Mouse (Mus musculus) midbrain, postnatal 0 days (tissue): ENCODE measurements around the gene Lrrc58. TPM values are rescaled to one million over a fixed set of nuclear protein-coding genes. Genes with fewer than 3 reads are reported as not detected.

Experiments used
- ATAC-seq: fragments of 200-750 bp; cut with Nextera tagmentation; 2 replicates; pipeline ENCODE4 v1.8.0; 2017; ENCODE audit warnings: moderate number of reproducible peaks, mild to moderate bottlenecking, moderate TSS enrichment, moderate library complexity; ENCODE audit not compliant: low FRiP score
- DNase-seq: peaks from one replicate; pipeline ENCODE4 v3.0.0-alpha.2; 2015; ENCODE audit warnings: low spot score
- H3K27ac ChIP-seq: fragments of 300-500 bp; sonication (generic); 2 replicates; pipeline ENCODE4 v1.5.1; 2014; ENCODE audit warnings: low read depth, mild to moderate bottlenecking, low read length, mixed read lengths
- H3K27me3 ChIP-seq: fragments of 300-500 bp; sonication (generic); 2 replicates; pipeline ENCODE4 v1.6.1; 2014; ENCODE audit warnings: low read length, control low read depth, mixed read lengths; ENCODE audit not compliant: insufficient read depth
- H3K36me3 ChIP-seq: fragments of 300-500 bp; sonication (generic); 2 replicates; pipeline ENCODE4 v1.6.1; 2014; ENCODE audit warnings: low read length, control low read depth, mixed read lengths; ENCODE audit not compliant: insufficient read depth
- H3K4me1 ChIP-seq: fragments of 300-500 bp; sonication (generic); 2 replicates; pipeline ENCODE4 v1.6.1; 2014; ENCODE audit warnings: mild to moderate bottlenecking, control low read depth, antibody characterized with exemption, low read length, mixed read lengths; ENCODE audit not compliant: insufficient read depth
- H3K4me2 ChIP-seq: fragments of 300-500 bp; sonication (generic); 2 replicates; pipeline ENCODE4 v1.6.1; 2014; ENCODE audit warnings: low read depth, mild to moderate bottlenecking, low read length, mixed read lengths; ENCODE audit not compliant: poor library complexity, severe bottlenecking
- H3K4me3 ChIP-seq: fragments of 300-500 bp; sonication (generic); 2 replicates; pipeline ENCODE4 v1.5.1; 2014; ENCODE audit warnings: low read depth, mild to moderate bottlenecking, low read length, moderate library complexity
- H3K9ac ChIP-seq: fragments of 300-500 bp; sonication (generic); replicated peaks from 2 replicates; pipeline ENCODE4 v1.6.1; 2014; ENCODE audit warnings: mild to moderate bottlenecking, low read length, moderate library complexity, mixed read lengths; ENCODE audit not compliant: poor library complexity, severe bottlenecking
- H3K9me3 ChIP-seq: fragments of 300-500 bp; sonication (generic); 2 replicates; pipeline ENCODE4 v1.6.1; 2016; ENCODE audit warnings: low read length, control low read depth
- CTCF ChIP-seq: IDR thresholded peaks from 2 replicates; pipeline ENCODE4 v1.5.1; 2016; ENCODE audit warnings: antibody characterized with exemption, mild to moderate bottlenecking
- WGBS: fragments of 180-500 bp; shearing (Covaris S2); extraction: QIAGEN DNeasy Blood & Tissue Kit; methylation state at CpG from one replicate; pipeline ENCODE4 v1.1.7; 2014; 5-methylcytosine and 5-hydroxymethylcytosine counted together
- polyA plus RNA-seq: library from polyadenylated mRNA; unstranded; fragments of >200 nt; fragmentation: Nextera tagmentation; extraction: Ambion mirVana; gene quantifications from 2 replicates; pipeline ENCODE4 v1.2.1, GENCODE M21; 2015
- total RNA-seq: library from RNA; depleted of rRNA; stranded (reverse); fragments of >200 nt; gene quantifications from 2 replicates; pipeline ENCODE4 v1.2.3, GENCODE M21; 2014

Lrrc58 gene
- total and polyA plus RNA-seq, 2 experiments from 2014 or later: 46.1 to 88.2 TPM

DNA sequence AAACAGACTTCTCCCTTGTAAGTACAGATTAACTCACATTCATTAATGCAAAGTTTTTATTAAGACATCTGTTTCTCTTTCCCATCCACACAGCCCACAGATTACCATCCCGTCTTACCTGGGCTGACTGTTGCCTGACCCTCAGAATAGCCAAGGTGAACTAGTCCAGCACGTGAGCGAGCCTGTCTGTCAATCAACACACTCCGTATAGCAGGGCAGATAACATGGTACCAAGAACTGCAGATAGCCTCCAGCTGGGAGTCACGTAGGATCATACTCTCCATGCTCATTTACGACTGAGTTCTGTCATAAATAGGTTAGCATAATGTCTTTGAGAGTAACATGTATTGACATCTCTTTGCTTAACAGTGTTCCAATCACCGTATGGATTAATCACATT is 7.2 kb upstream of the Lrrc58 start, which contains the start of gene Gm36028:
Gm36028 (minus strand) TSS at position 118 of the 400 bp plus-strand sequence.
- no peak within 1 kb of the TSS for H3K9ac ChIP-seq
- no peak within 1 kb of the TSS for H3K4me3 ChIP-seq
- no peak within 1 kb of the TSS for H3K4me2 ChIP-seq
- no peak for ATAC-seq
- H3K9me3 ChIP-seq: no peaks in the 10 kb centered on the region
- TF ChIP-seq CTCF: no peak
- WGBS: 86% methylated on average over 7 of the region's 7 CpGs
- no peak for DNase-seq
- H3K27me3 ChIP-seq: no peaks in the 10 kb centered on the region
- no peaks in the 10 kb centered on the region for H3K4me1 ChIP-seq
- no peaks in the 10 kb centered on the region for H3K36me3 ChIP-seq
- no peak within 1 kb of the TSS for H3K27ac ChIP-seq

DNA sequence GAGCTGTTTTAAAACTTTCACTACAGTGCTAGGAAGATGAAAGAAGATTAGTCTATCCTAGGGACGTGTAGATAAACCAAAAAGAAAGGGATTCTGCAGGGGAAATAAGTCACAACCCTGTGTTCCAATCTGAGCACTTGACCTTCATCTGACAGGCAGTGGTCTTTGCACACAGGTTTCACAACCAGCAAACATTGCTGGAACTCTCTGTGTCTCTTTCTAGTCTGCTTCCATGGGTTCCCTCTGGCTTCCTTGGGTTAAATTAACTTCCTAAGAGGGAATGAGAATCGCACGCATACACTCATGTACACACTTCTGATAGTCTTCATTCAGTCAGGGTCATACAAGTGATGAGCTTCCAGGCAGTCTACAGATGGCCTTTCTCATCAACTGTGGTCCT is 4.3 kb upstream of the Lrrc58 start:
- Histone ChIP-seq H3K9me3 (no peaks in the 10 kb centered on the region), H3K4me3 (no peak overlapping the region), H3K36me3 (no peaks in the 10 kb centered on the region), H3K27ac (no peak overlapping the region), H3K27me3 (no peaks in the 10 kb centered on the region), H3K4me2 (no peak overlapping the region), H3K4me1 (no peaks in the 10 kb centered on the region), H3K9ac (no peak overlapping the region)
- TF ChIP-seq CTCF: no peak
- no peak for DNase-seq
- 80% methylated on average over 3 of the region's 3 CpGs for WGBS
- no peak for ATAC-seq

DNA sequence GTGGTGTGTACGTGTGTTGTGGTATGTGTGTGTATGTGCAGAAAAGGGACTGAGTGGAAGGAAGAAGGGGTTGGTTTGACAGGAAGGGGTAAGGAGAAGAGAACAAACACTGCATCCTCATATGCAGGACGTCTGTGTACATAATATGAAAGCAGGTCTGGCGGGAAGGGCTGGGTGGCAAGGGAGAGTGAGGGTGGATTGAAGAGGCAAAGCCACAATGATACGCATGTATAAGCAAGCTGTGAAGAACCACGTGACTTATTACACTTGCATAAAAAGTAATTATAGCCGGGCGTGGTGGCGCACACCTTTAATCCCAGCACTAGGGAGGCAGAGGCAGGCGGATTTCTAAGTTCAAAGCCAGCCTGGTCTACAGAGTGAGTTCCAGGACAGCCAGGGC is 2.3 kb upstream of the Lrrc58 start:
- 88% methylated on average over 9 of the region's 9 CpGs for whole genome bisulfite sequencing
- TF ChIP-seq CTCF: no peak
- H3K27ac ChIP-seq: no peak overlapping the region

DNA sequence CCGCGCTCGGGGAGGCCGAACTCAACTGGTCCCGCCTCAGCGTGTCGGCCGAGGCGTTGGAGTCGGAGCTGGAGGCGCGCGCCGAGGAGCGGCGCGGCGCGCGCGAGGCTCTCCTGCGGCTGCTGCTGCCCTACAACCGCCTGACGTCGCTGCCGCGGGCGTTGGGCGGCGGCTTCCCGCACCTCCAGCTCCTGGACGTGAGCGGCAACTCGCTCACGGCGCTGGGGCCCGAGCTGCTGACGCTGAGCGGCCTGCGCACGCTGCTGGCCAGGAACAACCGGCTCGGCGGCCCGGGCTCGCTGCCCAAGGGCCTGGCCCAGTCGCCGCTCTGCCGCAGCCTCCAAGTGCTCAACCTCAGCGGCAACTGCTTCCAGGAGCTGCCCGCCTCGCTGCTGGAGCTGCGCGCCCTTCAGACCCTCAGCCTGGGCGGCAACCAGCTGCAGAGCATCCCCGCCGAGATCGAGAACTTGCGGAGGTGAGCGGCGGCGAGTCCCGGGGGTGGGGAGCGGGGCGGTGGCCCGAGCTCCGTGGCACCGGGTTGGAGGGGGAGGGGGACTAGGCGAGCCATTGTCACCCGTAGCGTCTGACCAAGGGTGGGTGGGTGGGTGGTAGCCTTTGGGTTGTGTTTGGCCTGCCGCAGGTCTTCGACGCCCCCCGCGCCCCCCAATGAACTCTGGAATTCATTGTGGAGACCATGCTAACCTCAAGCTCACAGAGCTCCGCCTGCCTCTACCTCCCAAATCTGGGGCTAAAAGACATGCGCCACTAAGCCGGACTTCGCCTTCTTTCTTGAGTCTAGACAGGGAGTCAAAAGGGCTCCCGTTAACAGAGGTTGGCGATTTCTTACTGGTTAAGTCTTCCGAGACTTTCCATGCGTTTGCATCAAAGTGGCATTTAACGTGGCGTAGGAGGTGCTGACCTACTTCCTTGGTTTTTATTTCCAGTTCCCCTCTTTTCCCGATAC is 599 bp downstream of the Lrrc58 start:
- ATAC-seq (peak; percentile 79), DNase-seq (peak; percentile 45)
- TF ChIP-seq CTCF: 0 out of 2 replicates have a peak, but pooled peaks have one; percentile 2
- Histone ChIP-seq H3K9me3 (no peaks in the 10 kb centered on the region), H3K36me3 (no peaks in the 10 kb centered on the region), H3K4me2 (peak overlapping the region; percentile 69), H3K4me3 (peak overlapping the region; percentile 73), H3K27me3 (no peaks in the 10 kb centered on the region), H3K9ac (peak overlapping the region; percentile 98), H3K27ac (peak overlapping the region; percentile 99), H3K4me1 (peaks cover 17% of the 10 kb centered on the region)
- WGBS: under 1% methylated on average over 67 of the region's 87 CpGs

More for the DNA sequence above, 2.3 kb upstream of the Lrrc58 start:
- no peaks in the 10 kb centered on the region for H3K9me3 ChIP-seq
- H3K4me3 ChIP-seq: no peak overlapping the region
- ATAC-seq: no peak
- no peak for DNase-seq
- H3K4me1 ChIP-seq: peaks cover 9% of the 10 kb centered on the region
- H3K27me3 ChIP-seq: no peaks in the 10 kb centered on the region
- H3K9ac ChIP-seq: no peak overlapping the region
- no peak overlapping the region for H3K4me2 ChIP-seq
- H3K36me3 ChIP-seq: no peaks in the 10 kb centered on the region

DNA sequence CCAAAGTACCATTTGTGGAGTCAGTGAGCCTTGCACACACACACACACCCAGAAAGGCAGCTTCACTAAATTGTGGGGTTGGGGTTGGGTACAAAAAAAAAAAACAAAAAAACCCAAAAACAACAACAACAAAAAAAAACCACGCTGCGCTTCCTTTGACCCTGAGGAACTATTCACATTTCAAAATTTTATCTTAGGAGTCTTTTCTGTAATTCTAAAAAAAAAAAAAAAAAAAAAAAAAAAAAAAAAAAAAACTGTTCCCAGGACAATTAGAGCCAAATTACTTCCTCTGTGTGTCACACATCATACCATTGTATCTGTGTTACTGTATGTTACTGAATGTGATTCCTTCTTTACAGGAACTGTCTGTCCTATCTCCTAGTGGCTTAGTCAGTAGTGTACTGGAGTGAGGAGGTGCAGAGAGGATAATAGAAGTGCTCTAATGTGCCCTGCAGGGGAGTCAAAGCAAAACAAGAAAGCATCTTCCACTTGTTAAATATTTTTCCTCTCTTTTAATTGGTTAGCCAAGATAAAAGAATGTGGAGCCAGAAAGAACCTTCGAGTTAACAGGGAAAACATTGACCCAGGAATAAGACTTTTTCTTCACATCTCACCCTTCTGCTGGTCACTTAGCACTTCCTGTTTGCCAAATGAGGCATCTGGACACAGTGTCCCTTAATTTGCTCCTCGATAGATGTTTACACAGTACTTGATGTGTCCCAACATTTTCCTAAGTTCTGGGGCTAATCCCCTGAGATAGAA is 1.5 kb downstream of the Lrrc58 start:
- Histone ChIP-seq H3K4me2 (peak overlapping the region; percentile 69), H3K9me3 (no peaks in the 10 kb centered on the region), H3K27me3 (no peaks in the 10 kb centered on the region), H3K4me3 (peak overlapping the region; percentile 73), H3K27ac (peak overlapping the region; percentile 99), H3K36me3 (no peaks in the 10 kb centered on the region), H3K9ac (peak overlapping the region; percentile 98), H3K4me1 (peaks cover 17% of the 10 kb centered on the region)
- 26% methylated on average over 4 of the region's 4 CpGs for WGBS
- DNase-seq (no peak), ATAC-seq (no peak)
- TF ChIP-seq CTCF: peak; percentile 31; the same call in 1 of the 2 replicates
